Mouse (Mus musculus): ENCODE data around the gene Tns1.

DNA sequence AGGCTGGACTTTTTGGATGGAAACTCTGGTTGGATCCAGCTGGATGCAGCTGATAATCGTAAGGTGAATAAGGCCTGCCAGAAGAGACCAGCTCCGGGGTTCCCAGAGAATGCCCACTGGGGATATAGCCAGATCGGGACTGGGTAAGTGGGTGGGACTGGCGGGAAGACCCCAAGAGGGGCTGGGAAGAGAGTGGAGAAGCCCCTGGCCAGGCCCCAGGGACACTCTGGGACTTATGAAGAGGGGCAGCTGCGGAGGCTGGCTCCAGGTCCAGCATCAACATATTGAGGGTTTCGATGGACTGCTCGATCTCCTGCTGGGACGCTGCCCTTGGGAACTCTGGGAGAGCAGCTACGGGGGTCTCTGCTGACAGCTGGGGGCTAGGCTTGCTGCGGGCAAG lies 171.7 kb downstream of the Tns1 start:
- TF ChIP-seq CTCF (conservative IDR thresholded peaks at IDR 0.05; ENCODE audit: low read length) (no peak), POU5F1 (IDR thresholded peaks at IDR 0.05; ENCODE audit: borderline replicate concordance, low read length) (no peak)

Data from E14TG2a.4 (cell line).